Mouse (Mus musculus) frontal cortex, adult (tissue): Measurements from ENCODE around the gene Spc25.

Source experiments
- ATAC-seq: cut with Nextera tagmentation; 2 replicates; pipeline ENCODE4 v1.9.2; 2017; ENCODE audit warnings: mild to moderate bottlenecking, moderate library complexity, mixed read lengths; ENCODE audit not compliant: low TSS enrichment

Gene Spc25

DNA sequence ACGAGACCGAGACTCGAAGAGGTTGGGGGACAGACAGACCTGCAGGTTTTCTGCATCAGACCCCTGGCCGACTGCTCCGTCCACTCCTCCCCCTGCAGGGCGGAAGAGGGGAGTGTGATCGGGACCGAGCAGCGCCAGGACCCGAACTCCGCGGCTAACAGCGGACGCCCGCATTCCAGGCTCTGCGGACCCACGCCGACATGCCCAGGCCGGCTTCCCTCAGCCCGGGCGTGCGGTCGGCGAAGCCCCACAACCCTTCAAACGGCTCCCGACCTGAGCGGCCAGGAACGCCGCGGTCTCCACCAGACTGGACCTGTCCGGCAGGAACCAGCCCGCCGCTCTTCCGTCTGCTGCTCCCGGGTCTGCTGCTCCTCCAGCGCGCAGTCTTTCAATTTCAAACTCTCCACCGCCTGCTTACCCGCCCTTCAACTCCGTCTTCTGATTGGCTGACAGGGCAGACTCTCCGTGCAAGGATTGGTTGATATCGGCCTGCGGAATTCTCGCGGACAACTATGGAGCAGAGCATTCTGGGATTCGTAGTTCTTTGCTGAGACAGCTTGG lies at the start of gene Spc25:
Gene Spc25, minus strand, starts transcription at position 404 of the 561 bp plus-strand sequence.
- ATAC-seq, result peak; percentile 100

DNA sequence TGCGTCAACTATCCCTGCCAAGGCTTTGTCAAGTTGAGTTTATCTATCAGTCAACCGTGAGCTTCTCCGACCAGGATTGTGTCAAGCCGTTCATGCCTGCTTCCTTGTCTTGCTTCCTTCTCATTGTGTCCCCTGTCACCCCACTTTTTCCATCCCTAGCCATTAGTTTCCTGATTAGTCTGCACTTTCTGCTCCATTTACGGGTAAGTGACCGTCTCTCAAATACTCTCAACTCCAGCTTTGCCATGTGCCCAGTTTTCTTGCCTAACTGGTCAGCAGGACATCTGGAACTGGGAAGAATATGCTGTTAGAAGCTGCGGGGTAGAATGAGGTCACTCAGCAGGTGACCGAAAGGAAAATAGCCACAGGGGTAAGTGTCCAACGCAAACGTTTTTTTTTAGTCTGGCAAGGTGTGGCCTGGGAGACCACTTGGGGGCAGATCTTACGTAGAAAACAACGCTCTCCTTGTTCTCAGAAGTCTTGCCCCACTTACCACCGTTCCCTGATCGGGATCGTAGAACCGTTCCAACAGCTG lies 42.3 kb upstream of the Spc25 start:
- ATAC-seq, result no peak

DNA sequence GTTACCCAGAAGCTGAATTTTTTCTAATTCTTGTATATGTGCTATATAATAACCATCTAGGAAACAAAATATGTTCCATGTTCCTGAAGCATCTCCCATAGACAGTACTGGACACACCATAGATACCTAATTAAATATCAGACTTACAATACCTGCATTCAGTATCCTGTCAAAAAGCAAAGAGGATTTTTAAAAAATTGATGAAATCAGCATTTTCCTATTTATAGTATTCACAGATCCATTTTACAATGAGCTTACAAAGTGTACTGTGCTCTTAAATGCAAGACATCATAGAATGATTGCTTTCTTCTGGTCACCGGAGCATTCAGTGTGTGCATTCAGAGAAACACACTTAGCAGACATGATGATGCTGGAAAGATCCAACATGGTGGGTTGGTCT lies 41.1 kb upstream of the Spc25 start:
- ATAC-seq, result no peak

DNA sequence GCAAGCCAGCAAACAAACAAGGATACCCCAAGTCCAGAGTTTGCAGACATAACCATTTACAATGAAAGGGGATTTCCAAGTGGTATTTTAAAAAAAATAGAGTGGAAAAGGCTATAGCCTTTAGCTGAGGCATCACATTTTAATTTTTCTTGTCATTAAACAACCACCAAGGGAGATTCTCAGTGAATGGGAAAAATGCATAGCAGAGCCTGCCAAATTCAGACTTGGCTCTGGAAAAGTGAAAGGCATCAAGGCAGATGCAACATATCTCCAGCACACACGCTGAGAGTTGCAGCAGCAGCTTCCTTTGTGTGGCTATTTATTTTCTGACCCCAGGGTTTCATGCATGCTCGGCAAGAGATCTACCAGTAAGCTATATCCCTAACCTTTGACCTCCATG lies 38.9 kb upstream of the Spc25 start:
- ATAC-seq, result no peak

DNA sequence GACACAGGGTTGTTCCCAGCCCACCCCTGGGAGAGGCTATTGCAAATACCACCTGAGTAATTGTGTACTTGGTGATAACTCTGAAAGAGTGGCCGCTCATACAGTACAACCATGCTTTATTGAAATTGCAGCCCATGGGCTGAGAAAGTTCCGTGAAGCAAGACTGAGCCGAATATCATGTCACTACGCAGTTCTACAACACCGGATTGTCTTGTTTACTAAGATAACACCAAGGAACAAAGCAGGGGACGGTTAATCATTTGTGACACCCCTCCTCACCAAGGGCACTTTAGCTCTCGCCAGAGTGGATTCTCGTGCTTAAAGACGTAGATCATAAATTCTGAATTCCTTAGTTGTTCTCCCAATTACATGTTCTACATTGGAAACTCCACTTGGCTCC lies 33.3 kb upstream of the Spc25 start:
- no peak for ATAC-seq

DNA sequence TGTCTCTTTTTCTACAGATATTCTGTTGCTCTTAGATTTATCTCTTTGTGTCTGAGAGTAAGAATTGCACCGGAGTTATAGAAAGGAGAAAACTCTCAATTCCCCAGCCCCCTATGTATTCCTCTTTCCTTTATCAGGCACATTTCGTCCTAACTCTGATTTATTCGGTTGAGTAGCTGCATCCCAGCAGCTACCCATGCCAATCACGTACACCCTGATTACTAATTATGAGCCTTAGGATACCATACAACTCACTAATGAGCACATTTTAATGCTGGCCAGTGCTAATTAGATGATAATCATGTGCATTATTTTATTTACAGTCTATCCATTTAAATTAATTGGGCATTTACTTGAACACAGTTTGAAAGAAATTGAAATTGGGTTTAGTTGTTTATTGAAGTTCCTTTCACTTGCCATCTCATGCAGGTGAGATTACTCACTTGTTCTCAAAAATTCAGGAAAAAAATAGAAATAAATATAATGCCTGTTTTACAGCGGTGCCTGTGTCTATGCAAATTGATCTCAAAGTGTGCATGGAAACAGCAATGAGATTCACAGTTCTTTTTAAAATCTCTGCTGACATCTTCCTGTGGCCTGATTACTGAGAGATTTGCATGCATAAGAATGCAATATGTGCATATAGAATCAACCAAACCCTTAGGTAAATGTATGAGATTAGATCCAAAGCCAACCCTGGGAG lies 29.1 kb upstream of the Spc25 start:
- no peak for ATAC-seq

DNA sequence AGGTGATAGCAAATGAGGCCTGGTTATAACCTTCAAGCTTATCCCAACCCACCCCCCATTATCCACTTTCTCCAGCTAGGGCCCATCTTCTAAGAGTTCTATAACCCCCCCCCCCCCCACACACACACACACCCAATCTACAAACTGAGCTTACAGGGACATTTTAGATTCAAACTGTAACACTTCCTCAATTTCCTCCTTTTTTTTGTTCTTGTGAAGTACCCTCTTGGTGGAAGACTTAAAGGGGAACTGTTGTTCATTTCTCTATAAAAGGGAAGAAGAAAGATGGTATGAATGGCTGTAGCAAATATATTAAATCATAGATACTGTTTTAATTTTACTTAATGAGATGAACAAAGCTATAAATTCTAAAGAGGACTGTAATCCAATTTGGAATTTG lies 26.1 kb upstream of the Spc25 start:
- ATAC-seq, result no peak

DNA sequence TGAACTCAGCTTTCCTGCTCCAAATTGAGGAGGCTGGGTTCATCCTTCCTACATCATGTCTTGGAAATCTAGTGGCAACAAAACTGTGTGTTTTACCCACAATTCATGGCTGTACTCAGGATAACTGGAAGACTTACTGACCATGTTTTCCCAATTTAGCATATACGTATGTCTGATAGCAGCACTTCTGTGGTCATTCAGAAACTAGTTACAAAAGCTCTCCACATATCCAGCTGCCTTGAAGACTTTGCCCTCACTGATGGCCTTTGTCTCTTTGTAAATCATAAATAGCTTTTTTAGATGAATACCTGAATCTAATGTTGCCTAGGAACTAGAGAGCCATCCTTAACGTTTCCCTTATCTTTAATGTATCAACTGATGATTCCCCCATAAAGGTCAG lies 24.1 kb upstream of the Spc25 start:
- ATAC-seq, result no peak

DNA sequence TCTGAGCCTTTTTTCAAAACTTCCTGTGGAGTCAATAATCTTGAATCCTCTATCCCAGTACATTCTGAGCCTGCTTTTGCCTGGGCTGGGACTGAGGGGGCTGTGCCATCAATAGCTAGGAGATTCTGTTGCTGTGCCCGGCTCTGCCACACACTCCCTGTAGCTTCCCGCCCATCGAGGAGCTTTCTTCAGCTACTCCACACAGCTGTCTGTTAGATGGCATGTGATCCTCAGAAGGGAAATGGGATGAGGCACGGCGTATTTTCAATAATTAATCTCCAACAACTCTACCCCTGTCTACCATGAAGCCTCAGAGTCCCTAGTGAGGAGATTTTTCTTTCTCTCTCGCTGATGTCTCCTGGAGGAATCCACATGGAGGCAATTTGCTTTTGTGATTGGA lies 22.6 kb upstream of the Spc25 start:
- ATAC-seq, result no peak

DNA sequence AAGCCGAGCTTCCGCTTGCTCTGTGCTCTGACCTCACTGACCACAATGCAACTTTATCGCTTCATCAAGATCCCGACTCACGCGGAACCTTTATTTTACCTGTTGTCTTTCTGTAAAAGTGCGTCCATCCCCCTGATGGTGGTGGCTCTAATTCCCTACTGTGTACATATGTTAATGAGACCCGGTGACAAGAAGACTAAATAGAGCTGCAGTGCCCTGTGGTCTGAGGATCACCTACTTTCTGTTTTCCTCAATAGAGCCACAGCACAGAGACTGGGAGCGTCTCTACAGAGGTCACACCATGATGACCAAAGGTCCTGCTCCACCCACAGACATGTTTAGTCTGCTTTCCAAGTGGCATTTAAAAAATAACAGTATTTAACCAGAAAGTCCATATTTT lies 20.9 kb upstream of the Spc25 start:
- no peak for ATAC-seq

DNA sequence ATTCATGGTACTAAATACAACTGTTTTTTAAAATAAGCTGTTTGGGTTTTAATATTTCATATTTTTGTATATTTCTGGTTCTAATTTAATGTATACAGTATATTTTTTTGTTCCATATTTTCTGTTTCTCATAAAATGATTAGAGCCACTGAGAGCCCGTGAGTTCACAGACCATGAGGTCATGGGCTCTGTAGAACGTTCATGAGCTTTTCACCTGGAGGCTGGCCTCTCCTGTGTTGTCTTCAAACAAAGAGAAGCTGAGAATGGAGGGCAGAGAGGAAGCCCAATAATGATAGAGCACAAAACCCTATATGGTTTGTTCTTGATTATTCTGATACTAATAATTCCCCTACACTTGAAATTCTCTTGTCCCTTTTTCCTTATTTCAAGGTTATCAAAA lies 18.7 kb upstream of the Spc25 start:
- ATAC-seq, result no peak

DNA sequence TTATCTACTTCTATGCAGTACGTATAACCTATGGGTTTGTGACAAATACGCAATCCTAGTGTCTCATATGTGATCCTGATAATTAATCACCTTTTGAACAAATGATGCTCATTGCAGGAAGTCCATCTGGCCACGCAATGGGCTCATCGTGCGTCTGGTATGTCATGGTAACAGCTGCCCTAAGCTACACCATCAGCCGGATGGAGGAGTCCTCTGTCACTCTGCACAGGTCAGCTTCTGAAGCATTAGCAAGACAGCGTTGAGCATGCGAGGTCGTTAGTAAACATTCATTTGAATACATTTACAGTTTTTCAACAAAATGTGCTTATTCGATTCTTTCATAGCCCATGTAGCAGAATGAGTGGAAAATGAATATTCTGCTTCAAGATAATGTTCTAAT lies 16.8 kb upstream of the Spc25 start:
- no peak for ATAC-seq

DNA sequence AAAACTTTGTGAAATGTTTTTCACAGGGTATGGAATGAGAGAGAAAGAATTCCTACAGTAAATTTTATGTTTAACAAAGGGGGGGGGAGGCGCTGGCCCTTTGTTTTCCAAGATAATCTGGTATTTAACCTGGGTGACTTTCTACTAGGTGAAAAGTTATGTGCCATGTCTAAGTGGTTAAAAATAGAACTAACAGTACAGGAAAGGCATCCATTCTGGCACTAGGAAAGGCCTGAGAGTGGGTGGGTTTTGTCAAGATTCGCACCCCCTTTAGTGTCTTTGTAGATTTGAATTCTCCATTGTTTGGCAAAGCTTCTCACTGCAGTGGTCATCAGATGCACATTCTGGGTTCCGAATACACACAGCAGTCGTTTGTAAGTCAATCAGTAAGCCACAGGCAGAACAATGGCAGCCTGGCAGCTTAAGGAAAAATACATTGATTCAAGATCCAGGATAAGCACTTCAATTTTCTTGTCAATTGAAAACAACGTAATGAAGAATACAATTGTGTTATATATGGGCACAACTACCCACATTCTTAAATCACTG lies 15.9 kb upstream of the Spc25 start:
- ATAC-seq, result no peak

DNA sequence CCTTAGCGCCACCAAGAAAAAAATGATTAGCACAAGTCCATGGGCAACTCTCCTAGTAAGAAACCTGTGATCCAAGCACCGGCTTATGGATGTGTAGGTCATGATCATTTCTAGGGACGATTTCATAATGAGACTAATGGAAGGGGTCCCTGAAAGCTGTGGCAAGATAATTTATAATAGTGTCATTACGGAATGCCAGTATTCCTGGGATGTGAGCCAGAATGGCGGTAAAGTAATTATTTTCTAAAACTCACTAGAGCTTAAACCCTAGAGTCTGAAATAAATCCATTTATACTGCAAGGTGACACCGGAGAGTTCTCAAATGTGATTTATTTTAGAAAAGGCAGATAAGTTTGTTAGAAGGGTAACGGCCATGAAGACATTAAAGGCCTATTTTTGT lies 9.2 kb upstream of the Spc25 start:
- no peak for ATAC-seq

DNA sequence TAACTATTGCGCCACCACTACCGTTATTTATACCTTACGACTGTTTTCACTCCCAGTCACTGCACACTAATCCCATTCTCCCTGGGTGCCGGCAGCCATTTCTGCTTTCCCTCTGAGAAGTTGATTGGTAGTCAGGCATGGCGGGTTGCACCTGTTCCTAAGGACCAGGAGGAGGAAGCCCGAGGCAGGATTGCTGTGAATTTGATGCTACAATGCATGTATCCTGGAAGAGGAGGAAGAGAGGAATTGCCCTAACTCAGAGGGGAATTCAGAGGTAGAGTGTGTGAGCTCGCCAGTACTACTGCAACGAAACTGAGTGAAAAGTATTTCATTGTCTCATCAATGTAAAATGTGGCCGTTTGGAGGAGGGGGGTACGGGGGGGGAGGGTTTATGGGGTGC lies 6.7 kb upstream of the Spc25 start:
- ATAC-seq, result no peak

DNA sequence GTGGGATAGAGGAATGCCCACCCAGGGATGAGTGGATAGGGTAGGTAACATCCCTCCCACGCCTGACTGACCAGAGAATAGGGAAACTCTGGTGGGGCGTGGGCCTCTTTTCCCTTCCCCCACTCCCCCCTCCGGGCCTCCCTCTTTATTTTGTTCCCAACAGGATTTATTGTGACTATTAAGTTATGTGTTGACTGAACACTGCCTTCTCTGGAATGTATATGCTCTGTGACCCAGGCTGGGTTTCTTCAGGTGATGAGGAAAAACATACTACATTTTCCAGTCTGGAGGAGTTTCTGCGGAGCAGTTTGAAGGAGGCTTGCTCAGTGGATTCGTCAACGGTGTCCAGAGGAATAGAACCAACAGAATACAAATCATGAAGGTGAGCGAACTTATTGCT lies 4.8 kb upstream of the Spc25 start, which contains the start of gene G6pc2:
Gene G6pc2, plus strand, starts transcription at position 301 of the 400 bp plus-strand sequence.
- ATAC-seq, result no peak

DNA sequence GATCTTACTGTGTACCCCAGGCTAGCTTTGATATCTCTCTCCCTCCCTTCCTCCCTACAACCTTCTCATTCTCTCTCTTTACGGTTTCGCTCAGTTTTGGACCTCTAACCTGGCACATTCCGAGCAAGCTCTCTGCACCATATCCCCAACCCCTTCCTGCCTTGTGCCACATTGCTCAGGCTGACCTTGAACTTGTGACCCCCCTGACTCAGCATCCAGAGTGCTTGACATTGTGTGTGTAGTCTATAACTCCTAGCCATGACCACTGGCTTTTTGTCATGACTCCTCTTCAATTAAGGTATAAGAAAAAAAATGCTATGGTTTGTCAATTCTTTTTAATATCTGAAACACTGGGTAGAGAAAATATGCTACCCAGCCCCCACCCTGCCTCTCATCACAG lies 3.7 kb upstream of the Spc25 start:
- ATAC-seq, result no peak

DNA sequence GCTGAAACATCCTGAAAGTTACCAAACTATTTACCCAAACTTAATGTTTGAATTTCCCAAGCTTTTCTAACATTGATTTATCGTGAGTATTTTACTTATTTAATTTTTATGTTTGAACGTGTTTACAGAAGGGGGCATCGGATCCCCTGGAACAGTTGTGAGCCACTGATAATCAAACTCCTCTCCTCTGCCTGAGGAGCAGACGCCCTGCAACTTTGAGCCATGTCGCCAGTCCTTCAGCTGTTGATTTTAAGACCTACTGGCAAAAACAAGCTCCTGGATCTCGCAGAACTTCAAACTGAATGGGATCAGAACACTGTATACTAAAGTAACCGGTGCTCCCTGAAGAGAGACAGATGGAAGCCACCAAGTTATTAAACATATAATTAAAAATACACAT lies 529 bp upstream of the Spc25 start:
- ATAC-seq, result no peak

DNA sequence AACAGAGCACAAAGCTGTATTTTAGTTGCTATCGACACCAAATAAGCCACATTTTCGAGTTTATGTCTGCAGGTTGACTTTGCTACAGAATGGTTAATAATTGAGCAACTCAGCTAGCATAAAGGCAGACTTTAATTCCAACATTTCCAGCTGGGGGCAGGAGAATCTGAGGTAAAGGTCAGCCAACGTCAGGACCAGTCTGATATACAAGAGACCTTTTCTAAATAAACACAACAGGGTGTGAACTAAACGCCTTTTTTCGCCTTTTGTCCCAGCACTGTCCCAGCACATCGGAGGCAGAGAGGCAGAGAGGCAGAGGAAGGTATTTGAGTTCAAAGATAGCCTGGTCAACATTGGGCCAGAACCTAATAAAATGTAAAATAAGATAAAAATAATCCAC lies 809 bp downstream of the Spc25 start:
- ATAC-seq, result no peak

DNA sequence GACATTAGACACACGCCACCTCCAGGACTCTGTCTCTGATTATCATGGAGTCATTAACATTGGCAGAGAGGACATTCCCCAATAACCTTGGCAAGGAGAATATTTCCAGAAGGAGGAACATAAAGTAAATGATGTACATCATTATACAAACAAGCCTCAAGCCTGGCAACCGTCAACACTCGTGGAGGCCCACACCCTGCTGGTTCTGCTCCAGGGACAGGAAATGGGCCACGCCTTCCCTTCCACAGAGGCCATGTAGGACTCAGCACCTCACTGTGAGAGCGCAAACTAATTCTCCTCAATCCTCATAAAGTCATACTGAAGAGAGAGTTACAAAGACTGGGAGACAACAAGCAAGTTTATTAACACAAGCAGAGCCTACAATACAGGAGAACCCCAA lies 12.4 kb downstream of the Spc25 start:
- no peak for ATAC-seq

DNA sequence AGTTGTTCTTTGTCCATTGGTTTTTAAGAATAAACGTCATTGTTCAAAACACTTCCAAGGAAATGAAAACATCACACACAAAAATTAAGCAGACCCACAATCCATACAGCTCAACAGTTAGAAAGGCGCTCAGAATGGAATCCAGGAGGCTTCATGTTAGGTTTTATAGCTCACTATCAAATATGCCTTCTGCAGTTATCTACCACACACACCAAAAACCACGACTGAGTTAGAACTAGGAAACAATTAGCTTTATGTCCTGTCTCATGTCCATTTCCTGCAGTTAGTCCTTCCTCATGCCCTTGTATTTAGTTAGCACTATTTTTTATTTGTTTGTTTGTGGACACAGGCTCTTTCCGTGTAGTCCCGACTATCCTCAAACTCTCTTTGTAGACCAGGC lies 14.9 kb downstream of the Spc25 start:
- ATAC-seq, result no peak

DNA sequence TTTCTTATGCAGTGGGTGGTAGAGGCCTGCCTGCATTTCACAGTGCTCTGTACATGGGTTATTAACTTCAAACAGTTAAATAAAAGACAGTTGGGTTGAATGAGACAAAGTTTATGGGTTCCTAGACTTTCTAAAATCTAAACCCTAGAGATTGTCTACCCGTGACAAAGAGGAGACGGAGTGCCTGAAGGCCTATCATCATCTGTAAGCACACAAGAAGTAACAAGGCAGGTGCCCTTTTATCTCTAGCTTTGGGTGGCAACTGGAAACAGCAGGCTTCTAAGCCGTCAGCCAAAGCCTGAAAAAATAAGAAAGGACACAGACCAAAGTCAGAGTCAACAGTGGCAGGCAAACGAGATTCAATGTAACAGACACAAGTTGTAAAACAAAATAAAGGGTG lies 16.8 kb downstream of the Spc25 start:
- ATAC-seq, result no peak

DNA sequence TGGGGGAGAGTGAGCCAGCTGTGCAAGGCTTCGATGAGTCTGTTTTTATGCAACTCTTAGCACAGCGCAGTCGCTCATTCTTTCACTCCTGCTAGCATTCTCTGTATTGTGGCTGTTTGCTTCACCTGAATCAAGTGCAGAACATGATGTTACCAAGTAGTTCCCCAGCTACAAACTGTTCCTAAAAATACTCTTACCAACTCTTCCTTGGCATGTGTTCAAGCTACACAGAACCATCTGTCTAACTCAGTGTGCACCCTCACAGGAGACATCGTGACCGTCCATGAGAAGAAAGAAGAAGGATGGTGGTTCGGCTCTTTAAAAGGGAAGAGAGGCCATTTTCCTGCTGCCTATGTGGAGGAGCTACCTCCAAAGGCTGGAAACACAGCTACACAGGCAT lies 17.3 kb downstream of the Spc25 start:
- ATAC-seq, result peak; percentile 81

DNA sequence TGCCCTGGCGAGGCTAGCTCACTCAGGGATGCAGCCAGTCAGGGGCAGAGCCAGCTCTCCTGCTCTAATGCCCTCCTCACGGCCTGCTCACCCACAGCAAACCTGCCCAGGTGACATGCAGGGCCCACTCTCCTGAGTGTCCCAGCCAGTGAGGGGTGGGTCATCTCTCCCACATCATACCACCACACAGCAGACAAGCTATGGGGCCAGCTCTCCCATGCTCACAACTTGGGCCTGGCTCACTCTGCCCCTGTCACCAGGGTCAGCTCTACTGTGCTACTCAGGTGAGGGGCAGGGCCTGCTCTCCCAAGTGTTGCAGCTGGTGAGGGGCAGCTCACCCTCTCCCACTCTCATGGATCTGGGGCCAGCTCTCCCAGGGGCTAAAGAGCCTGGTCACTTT lies 18.0 kb downstream of the Spc25 start:
- ATAC-seq, result no peak
